Mouse (Mus musculus): ENCODE data around the gene Alkbh7.

Gene Alkbh7

DNA sequence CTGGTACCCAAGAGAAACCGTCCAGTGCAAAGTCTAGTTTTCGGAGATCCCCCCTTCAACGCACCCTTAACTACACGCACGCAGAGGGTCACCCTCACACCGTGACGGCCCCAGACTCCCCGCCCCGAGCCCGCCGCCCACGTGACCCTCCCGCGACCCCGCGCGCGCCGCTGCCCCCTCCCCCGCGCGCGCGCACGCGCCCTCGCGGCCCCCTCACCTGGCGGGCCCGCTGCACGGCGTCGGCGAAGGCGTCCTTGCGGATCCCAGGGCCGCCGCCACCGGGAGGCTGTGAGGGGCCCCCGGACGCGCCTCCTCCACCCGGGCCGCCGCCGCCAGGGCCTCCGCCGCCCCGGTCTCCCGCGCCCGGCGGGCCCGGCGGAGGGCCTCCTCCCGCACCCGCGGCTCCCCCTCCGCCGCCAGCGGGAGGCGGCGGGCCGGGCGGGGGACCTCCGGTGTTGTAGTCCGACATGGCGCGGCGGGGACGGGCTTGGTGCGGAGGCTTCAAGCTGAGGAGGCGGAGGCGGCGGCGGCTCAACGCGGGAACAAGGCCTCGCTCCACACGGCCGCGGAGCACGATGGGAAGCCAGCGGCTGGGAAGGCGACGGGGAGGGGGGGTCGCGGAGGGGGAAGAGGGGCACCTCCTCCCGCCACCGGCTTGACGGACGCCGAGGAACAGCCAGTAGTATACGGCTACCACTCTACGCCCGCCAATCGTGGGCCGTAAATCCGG lies 34.0 kb downstream of the Alkbh7 start, which contains the start of gene Khsrp:
Gene Khsrp, minus strand, starts transcription at position 592 of the 730 bp plus-strand sequence.
- DNase-seq (ENCODE audit: low spot score) = no peak

DNA sequence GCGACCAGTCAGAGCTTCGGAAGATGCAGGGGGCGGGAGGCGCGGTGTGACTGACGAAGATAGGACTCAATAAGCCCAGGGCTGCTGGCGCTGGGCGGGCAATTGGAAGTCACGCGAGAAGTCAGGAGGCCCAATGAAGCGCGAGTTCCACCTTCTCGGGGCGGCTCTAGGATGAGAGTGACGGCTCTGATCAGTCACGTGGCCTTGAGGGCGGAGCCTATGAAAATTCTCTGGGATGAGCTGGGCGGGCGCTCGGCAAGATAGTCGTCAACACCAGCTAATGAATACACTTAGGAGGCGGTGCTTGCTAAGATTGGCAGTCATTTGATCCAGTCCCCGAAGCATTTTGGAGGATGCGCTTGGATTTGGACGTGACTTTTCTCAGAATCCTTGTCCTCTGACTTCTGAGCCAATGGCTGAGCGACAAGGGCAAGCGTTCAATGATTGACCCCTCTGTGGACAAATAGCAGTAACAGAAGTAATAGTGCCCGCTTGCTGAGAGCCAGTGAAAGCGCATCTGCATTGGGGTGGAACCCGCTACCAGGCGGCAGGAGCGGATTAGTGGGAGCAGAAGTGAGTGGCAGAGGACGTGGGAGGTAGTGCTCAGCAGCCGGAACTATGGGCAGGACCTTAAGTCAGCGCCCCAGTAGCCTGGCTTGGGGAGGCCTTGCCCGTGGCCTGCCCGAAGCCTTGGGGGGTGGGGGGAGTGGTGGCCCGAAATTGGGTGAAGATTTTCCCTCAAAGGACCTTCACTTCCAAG lies 34.7 kb downstream of the Alkbh7 start:
- DNase-seq (ENCODE audit: low spot score) = peak; percentile 100

DNA sequence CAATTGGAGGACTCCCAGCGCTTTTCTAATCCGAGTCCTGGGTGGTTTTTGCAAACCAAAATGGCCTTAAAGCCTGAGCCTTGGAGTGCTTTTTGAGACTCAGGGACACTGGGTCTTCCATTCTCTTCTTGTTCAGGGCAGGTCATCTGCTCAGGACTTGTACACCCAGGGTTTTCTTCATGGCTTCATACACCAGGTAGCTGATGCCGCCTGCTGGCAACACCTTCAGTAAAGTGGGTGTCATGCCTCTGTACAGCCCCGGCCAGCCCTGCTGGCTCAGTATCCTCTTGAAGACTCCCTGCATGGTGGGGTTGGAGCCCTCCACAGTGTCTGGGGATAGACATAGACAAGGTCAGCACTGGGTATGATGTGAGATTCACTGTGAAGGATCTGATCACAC lies 35.7 kb downstream of the Alkbh7 start:
- DNase-seq (ENCODE audit: low spot score) = no peak

DNA sequence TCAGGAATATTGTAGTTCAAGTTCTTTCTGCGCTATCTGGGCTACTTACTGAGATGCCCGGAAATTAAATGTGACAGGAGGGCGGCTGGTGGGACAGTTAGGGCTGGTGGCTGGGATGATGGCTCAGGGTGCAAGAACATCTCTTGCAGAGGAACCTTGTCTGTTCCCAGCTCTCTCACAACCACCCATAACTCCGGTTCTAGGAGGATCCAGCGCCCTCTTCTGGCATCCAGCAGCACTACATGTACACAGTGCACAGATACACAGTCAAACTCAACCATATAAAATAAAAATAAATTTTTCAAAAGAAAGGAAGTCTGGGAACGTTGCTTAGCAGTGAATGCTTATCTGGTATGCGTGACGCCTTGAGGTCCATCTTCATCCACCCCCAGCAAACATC lies 41.8 kb downstream of the Alkbh7 start:
- no peak for DNase-seq (ENCODE audit: low spot score)

DNA sequence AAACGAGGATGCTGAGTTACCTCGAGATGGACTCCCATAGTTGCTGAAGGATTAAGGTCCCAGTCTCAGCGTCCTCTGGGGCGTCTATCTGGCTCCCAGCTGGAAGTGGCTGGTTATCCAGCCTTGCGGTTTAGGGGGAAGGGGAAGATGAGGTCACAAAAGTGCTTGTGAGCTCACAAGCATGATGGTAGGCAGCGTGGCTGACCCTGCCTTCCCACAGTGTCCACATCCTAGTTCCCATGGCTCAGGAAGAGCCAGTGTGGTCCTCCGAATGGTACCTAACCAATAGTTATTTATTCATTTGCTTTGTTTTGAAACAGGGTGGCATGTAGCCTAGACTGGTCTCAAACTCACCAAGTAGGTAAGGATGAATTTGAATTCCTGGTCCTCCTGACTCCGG lies 44.4 kb downstream of the Alkbh7 start, which contains the start of gene Slc25a41:
Gene Slc25a41, minus strand, starts transcription at position 101 of the 400 bp plus-strand sequence.
- no peak for DNase-seq (ENCODE audit: low spot score)

DNA sequence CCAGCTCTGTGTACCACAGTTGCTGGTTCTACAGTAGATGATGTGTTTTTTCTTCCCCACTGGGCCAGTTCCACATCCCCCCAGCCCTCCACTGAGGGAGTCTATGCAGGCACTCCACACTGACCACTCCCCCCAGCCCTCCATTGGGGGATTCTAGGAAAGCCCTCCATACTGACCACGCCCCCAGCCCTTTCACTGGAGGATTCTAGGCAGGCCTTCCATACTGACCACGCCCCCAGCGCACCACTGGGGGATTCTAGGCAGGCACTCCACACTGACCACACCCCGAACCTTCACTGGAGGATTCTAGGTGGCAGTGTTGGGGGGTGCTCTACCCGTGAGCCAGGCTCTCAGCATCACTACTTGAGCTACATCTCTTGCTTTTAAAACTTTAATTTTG lies 50.3 kb downstream of the Alkbh7 start:
- DNase-seq (ENCODE audit: low spot score) = no peak

DNA sequence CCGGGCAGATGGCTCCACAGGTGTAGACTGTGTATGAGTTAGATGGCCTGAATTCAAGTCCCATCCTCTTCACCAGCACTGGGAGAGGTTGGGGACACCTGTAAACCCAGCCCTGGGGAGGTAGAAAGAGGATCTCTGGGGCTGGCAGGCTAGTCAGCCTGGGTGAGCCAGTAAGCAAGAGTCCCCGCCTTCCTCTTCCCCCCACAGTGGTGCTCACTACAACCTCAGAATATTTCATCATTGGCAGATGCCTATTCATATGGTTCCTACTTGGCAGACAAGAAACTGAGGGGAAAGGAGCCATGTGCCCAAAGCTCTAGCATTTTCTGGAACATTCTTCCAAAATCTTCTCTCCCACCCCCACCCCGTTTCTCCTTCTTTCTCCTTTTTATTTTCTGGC lies 51.7 kb downstream of the Alkbh7 start:
- DNase-seq (ENCODE audit: low spot score) = no peak
